Mouse (Mus musculus) gastrocnemius, postnatal 36 days (tissue): ENCODE results near the gene Hcrtr1. TPM values are rescaled to one million over a fixed set of nuclear protein-coding genes. Genes with fewer than 3 reads are reported as not detected.

ENCODE experiments used
- DNase-seq, 2 experiments: peaks; one replicate each; pipeline ENCODE4 v3.0.0; 2022
- intact Hi-C: fragments of 180-260 bp; cut with DNase I; formaldehyde crosslinking; loops from one replicate; pipeline ENCODE4 v1.15.1; 2025
- total RNA-seq, 2 experiments: library from RNA; stranded (reverse); gene quantifications; 2 replicates each; pipeline ENCODE4 v1.2.3; 2021

Gene Hcrtr1
- total RNA-seq, 2 experiments from 2014 or later = not detected

- intact Hi-C loops = loop anchor here (2.0 kb wide), 1 partner anchor 44 kb away; no protein-coding TSS in a partner anchor
These were observed 29.4 kb upstream of the Hcrtr1 start for GRCm38 (mm10) chr4:130168280-130169183.

GRCm38 (mm10) chr4:130167814-130168213 is 28.7 kb upstream of the Hcrtr1 start:
- DNase-seq = no peak
- intact Hi-C loops = loop anchor here (2.0 kb wide), 1 partner anchor 43 kb away; no protein-coding TSS in a partner anchor

More at GRCm38 (mm10) chr4:130168280-130169183, 29.4 kb upstream of the Hcrtr1 start:
- DNase-seq = peak; percentile 72 to 79

GRCm38 (mm10) chr4:130167321-130167720 is 28.2 kb upstream of the Hcrtr1 start:
- no peak for DNase-seq
- intact Hi-C loops = no loop called here

- no peak for DNase-seq
- intact Hi-C loops = no loop called here
These were observed 27.4 kb upstream of the Hcrtr1 start for GRCm38 (mm10) chr4:130166592-130166991.

GRCm38 (mm10) chr4:130166061-130166460 is 26.9 kb upstream of the Hcrtr1 start:
- intact Hi-C loops = no loop called here
- no peak for DNase-seq

- intact Hi-C loops = no loop called here
These were observed 25.0 kb upstream of the Hcrtr1 start for GRCm38 (mm10) chr4:130164121-130164520.

GRCm38 (mm10) chr4:130163391-130163861 is 24.3 kb upstream of the Hcrtr1 start:
- DNase-seq = peak in 1 of 2 experiments; percentile 31
- intact Hi-C loops = no loop called here

More at GRCm38 (mm10) chr4:130164121-130164520, 25.0 kb upstream of the Hcrtr1 start:
- DNase-seq = no peak

GRCm38 (mm10) chr4:130161349-130161748 is 22.2 kb upstream of the Hcrtr1 start:
- intact Hi-C loops = no loop called here

GRCm38 (mm10) chr4:130156812-130157371 is 17.7 kb upstream of the Hcrtr1 start:
- DNase-seq = no peak
- intact Hi-C loops = no loop called here

More at GRCm38 (mm10) chr4:130161349-130161748, 22.2 kb upstream of the Hcrtr1 start:
- no peak for DNase-seq

- intact Hi-C loops = loop anchor here (5.0 kb wide), 1 partner anchor 1968 kb away; no protein-coding TSS in a partner anchor
- no peak for DNase-seq
These were observed 15.1 kb upstream of the Hcrtr1 start for GRCm38 (mm10) chr4:130154250-130154649.

GRCm38 (mm10) chr4:130148405-130148804 is 9.2 kb upstream of the Hcrtr1 start:
- no peak for DNase-seq
- intact Hi-C loops = no loop called here

GRCm38 (mm10) chr4:130141786-130142185 is 2.6 kb upstream of the Hcrtr1 start:
- intact Hi-C loops = no loop called here
- no peak for DNase-seq

GRCm38 (mm10) chr4:130140992-130141402 is 1.8 kb upstream of the Hcrtr1 start:
- DNase-seq = no peak
- intact Hi-C loops = no loop called here

GRCm38 (mm10) chr4:130138441-130139213 is 532 bp downstream of the Hcrtr1 start:
- intact Hi-C loops = loop anchor here (1.0 kb wide), 1 partner anchor 51 kb away; no protein-coding TSS in a partner anchor
- DNase-seq = peak; percentile 42 to 58

GRCm38 (mm10) chr4:130133399-130133798 is 5.8 kb downstream of the Hcrtr1 start:
- intact Hi-C loops = no loop called here
- DNase-seq = no peak

- no peak for DNase-seq
- intact Hi-C loops = no loop called here
These were observed 7.6 kb downstream of the Hcrtr1 start for GRCm38 (mm10) chr4:130131448-130132105.

- intact Hi-C loops = no loop called here
- DNase-seq = no peak
These were observed 8.4 kb downstream of the Hcrtr1 start for GRCm38 (mm10) chr4:130130641-130131350.

- intact Hi-C loops = no loop called here
- DNase-seq = no peak
These were observed 9.1 kb downstream of the Hcrtr1 start for GRCm38 (mm10) chr4:130130082-130130481.

- DNase-seq = no peak
- intact Hi-C loops = no loop called here
These were observed 10.3 kb downstream of the Hcrtr1 start for GRCm38 (mm10) chr4:130128907-130129306.
